Mouse (Mus musculus): ENCODE measurements around the gene Snrnp25. TPM values are rescaled to one million over a fixed set of nuclear protein-coding genes. Genes with fewer than 3 reads are reported as not detected.

The Snrnp25 gene
- polyA plus RNA-seq, 1 experiment, result 32.3 TPM

GRCm38 (mm10) chr11:32201922-32202685 is 3.1 kb upstream of the Snrnp25 start:
- Histone ChIP-seq H3K4me3 (ENCODE audit: low read depth, low read length) (no peak overlapping the region), H3K27me3 (ENCODE audit: control insufficient read depth, insufficient read depth, low read length, poor library complexity, severe bottlenecking) (no peaks in the 10 kb centered on the region), H3K36me3 (ENCODE audit: control insufficient read depth, insufficient read depth, low read length, poor library complexity, severe bottlenecking) (no peaks in the 10 kb centered on the region), H3K9me3 (replicated peaks; ENCODE audit: control insufficient read depth, insufficient read depth, low read length, poor library complexity, severe bottlenecking) (no peaks in the 10 kb centered on the region), H3K4me1 (ENCODE audit: control insufficient read depth, insufficient read depth, low read length) (no peaks in the 10 kb centered on the region), H3K27ac (ENCODE audit: insufficient read depth, low read length) (no peak overlapping the region), H3K9ac (ENCODE audit: low read depth, poor library complexity, severe bottlenecking) (no peak overlapping the region)
- no peak for TF ChIP-seq CTCF (IDR thresholded peaks at IDR 0.05; ENCODE audit: low read depth, low read length)
- no peak for TF ChIP-seq EP300 (IDR thresholded peaks at IDR 0.05; ENCODE audit: insufficient read depth, low read depth, low read length)
- no peak for TF ChIP-seq POLR2A (IDR thresholded peaks at IDR 0.05; ENCODE audit: insufficient read depth, low read length)

GRCm38 (mm10) chr11:32210623-32211022 is 5.4 kb downstream of the Snrnp25 start:
- TF ChIP-seq POLR2A (IDR thresholded peaks at IDR 0.05; ENCODE audit: insufficient read depth, low read length), result no peak
- no peak for TF ChIP-seq EP300 (IDR thresholded peaks at IDR 0.05; ENCODE audit: insufficient read depth, low read depth, low read length)
- no peak for TF ChIP-seq CTCF (IDR thresholded peaks at IDR 0.05; ENCODE audit: low read depth, low read length)
- Histone ChIP-seq H3K27ac (ENCODE audit: insufficient read depth, low read length) (no peak overlapping the region), H3K27me3 (ENCODE audit: control insufficient read depth, insufficient read depth, low read length, poor library complexity, severe bottlenecking) (no peaks in the 10 kb centered on the region), H3K9me3 (replicated peaks; ENCODE audit: control insufficient read depth, insufficient read depth, low read length, poor library complexity, severe bottlenecking) (no peaks in the 10 kb centered on the region), H3K36me3 (ENCODE audit: control insufficient read depth, insufficient read depth, low read length, poor library complexity, severe bottlenecking) (peaks cover 6% of the 10 kb centered on the region), H3K4me1 (ENCODE audit: control insufficient read depth, insufficient read depth, low read length) (no peaks in the 10 kb centered on the region), H3K9ac (ENCODE audit: low read depth, poor library complexity, severe bottlenecking) (no peak overlapping the region), H3K4me3 (ENCODE audit: low read depth, low read length) (no peak overlapping the region)

GRCm38 (mm10) chr11:32215372-32216162 is 10.4 kb downstream of the Snrnp25 start:
- H3K36me3 ChIP-seq (ENCODE audit: control insufficient read depth, insufficient read depth, low read length, poor library complexity, severe bottlenecking), result no peaks in the 10 kb centered on the region; the same call in 1 of the 2 replicates
- H3K4me3 ChIP-seq (ENCODE audit: low read depth, low read length), result no peak overlapping the region
- no peak overlapping the region for H3K9ac ChIP-seq (ENCODE audit: low read depth, poor library complexity, severe bottlenecking)
- TF ChIP-seq EP300 (IDR thresholded peaks at IDR 0.05; ENCODE audit: insufficient read depth, low read depth, low read length) (no peak), POLR2A (IDR thresholded peaks at IDR 0.05; ENCODE audit: insufficient read depth, low read length) (no peak), CTCF (IDR thresholded peaks at IDR 0.05; ENCODE audit: low read depth, low read length) (no peak)
- H3K27me3 ChIP-seq (ENCODE audit: control insufficient read depth, insufficient read depth, low read length, poor library complexity, severe bottlenecking), result no peaks in the 10 kb centered on the region
- no peaks in the 10 kb centered on the region for H3K9me3 ChIP-seq (replicated peaks; ENCODE audit: control insufficient read depth, insufficient read depth, low read length, poor library complexity, severe bottlenecking)
- H3K27ac ChIP-seq (ENCODE audit: insufficient read depth, low read length), result no peak overlapping the region
- H3K4me1 ChIP-seq (ENCODE audit: control insufficient read depth, insufficient read depth, low read length), result peaks cover 14% of the 10 kb centered on the region

DNA sequence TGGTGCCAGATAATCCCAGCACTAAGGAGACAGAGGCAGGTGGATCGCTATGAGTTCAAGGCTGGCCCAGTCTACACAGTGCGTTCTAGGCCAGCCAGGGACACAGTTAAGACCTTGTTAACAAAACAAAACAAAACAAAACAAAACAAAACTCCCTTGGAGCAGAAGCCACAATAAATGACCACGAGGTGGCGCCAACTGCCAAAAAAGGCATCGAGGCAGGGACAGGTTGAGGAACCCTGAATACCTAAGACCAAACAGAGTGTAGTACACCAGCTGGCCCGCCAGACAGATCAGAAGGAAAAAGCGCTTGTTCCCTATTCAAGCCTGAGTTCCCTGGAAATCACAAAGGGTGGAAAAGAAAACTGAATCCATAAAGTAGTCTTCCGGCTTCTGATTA is 11.6 kb downstream of the Snrnp25 start:
- no peaks in the 10 kb centered on the region for H3K27me3 ChIP-seq (ENCODE audit: control insufficient read depth, insufficient read depth, low read length, poor library complexity, severe bottlenecking)
- TF ChIP-seq POLR2A (IDR thresholded peaks at IDR 0.05; ENCODE audit: insufficient read depth, low read length), result no peak
- peak; percentile 77 for TF ChIP-seq CTCF (IDR thresholded peaks at IDR 0.05; ENCODE audit: low read depth, low read length)
- TF ChIP-seq EP300 (IDR thresholded peaks at IDR 0.05; ENCODE audit: insufficient read depth, low read depth, low read length), result no peak
- H3K9ac ChIP-seq (ENCODE audit: low read depth, poor library complexity, severe bottlenecking), result no peak overlapping the region

GRCm38 (mm10) chr11:32218501-32219050 is 13.4 kb downstream of the Snrnp25 start:
- H3K9ac ChIP-seq (ENCODE audit: low read depth, poor library complexity, severe bottlenecking), result no peak overlapping the region
- H3K27ac ChIP-seq (ENCODE audit: insufficient read depth, low read length), result 0 out of 2 replicates have a peak overlapping the region, but pooled peaks have one; percentile 8
- 0 out of 2 replicates have a peak overlapping the region, but pooled peaks have one; percentile 2 for H3K4me3 ChIP-seq (ENCODE audit: low read depth, low read length)
- no peaks in the 10 kb centered on the region for H3K36me3 ChIP-seq (ENCODE audit: control insufficient read depth, insufficient read depth, low read length, poor library complexity, severe bottlenecking)
- no peaks in the 10 kb centered on the region for H3K27me3 ChIP-seq (ENCODE audit: control insufficient read depth, insufficient read depth, low read length, poor library complexity, severe bottlenecking)
- peaks cover 17% of the 10 kb centered on the region for H3K4me1 ChIP-seq (ENCODE audit: control insufficient read depth, insufficient read depth, low read length)
- H3K9me3 ChIP-seq (replicated peaks; ENCODE audit: control insufficient read depth, insufficient read depth, low read length, poor library complexity, severe bottlenecking), result no peaks in the 10 kb centered on the region
- TF ChIP-seq POLR2A (IDR thresholded peaks at IDR 0.05; ENCODE audit: insufficient read depth, low read length) (no peak), EP300 (IDR thresholded peaks at IDR 0.05; ENCODE audit: insufficient read depth, low read depth, low read length) (no peak), CTCF (IDR thresholded peaks at IDR 0.05; ENCODE audit: low read depth, low read length) (no peak)

More for the DNA sequence above, 11.6 kb downstream of the Snrnp25 start:
- H3K36me3 ChIP-seq (ENCODE audit: control insufficient read depth, insufficient read depth, low read length, poor library complexity, severe bottlenecking), result no peaks in the 10 kb centered on the region; the same call in 1 of the 2 replicates
- no peak overlapping the region for H3K4me3 ChIP-seq (ENCODE audit: low read depth, low read length)
- H3K9me3 ChIP-seq (replicated peaks; ENCODE audit: control insufficient read depth, insufficient read depth, low read length, poor library complexity, severe bottlenecking), result no peaks in the 10 kb centered on the region
- H3K4me1 ChIP-seq (ENCODE audit: control insufficient read depth, insufficient read depth, low read length), result peaks cover 14% of the 10 kb centered on the region
- H3K27ac ChIP-seq (ENCODE audit: insufficient read depth, low read length), result no peak overlapping the region

All from ES-Bruce4 (cell line).